Mouse (Mus musculus) erythroblast, embryonic 14.5 days (primary cell): ENCODE data around the gene Gm14819. TPM values are rescaled to one million over a fixed set of nuclear protein-coding genes. Genes with fewer than 3 reads are reported as not detected.
"Not testable (repeated sequence)": the region's sequence is repeated elsewhere in the genome, so short reads cannot be mapped to it uniquely, and the experiment has no call there.

ENCODE experiments used
- H3K27me3 ChIP-seq: 2 replicates; pipeline ENCODE4 v1.6.1; 2012; ENCODE audit warnings: inconsistent platforms; ENCODE audit not compliant: control insufficient read depth
- H3K36me3 ChIP-seq: 2 replicates; pipeline ENCODE4 v1.6.1; 2012; ENCODE audit warnings: mild to moderate bottlenecking, inconsistent platforms; ENCODE audit not compliant: control insufficient read depth
- H3K4me1 ChIP-seq: 2 replicates; pipeline ENCODE4 v1.6.1; 2012; ENCODE audit warnings: inconsistent platforms; ENCODE audit not compliant: control insufficient read depth
- H3K4me3 ChIP-seq: replicated peaks from 2 replicates; pipeline ENCODE3; 2012; ENCODE audit warnings: moderate library complexity, mild to moderate bottlenecking, inconsistent platforms
- H3K9me3 ChIP-seq: 2 replicates; pipeline ENCODE4 v1.6.1; 2012; ENCODE audit warnings: low read length, inconsistent platforms, mixed read lengths; ENCODE audit not compliant: control insufficient read depth
- polyA plus RNA-seq: library from polyadenylated mRNA; stranded (reverse); fragments of >175 nt; gene quantifications from 2 replicates; pipeline ENCODE4 v1.2.3, GENCODE M21; 2012

Gm14819 gene
- polyA plus RNA-seq: not detected in 2 replicates

GRCm38 (mm10) chrX:35403883-35404282 lies at the start of gene Gm14819:
TSS of gene Gm14819 (plus strand) at chrX:35404183.
- H3K27me3 ChIP-seq, H3K9me3 ChIP-seq: not testable (repeated sequence)

More at GRCm38 (mm10) chrX:35403883-35404282, at the start of gene Gm14819:
- not testable (repeated sequence) for H3K4me1 ChIP-seq, H3K36me3 ChIP-seq, H3K4me3 ChIP-seq
